Mouse (Mus musculus): Measurements from ENCODE around the gene Arhgef1.
A peak's percentile ranks its signal among the peaks of the same experiment; 100 is the strongest.

The Arhgef1 gene

DNA sequence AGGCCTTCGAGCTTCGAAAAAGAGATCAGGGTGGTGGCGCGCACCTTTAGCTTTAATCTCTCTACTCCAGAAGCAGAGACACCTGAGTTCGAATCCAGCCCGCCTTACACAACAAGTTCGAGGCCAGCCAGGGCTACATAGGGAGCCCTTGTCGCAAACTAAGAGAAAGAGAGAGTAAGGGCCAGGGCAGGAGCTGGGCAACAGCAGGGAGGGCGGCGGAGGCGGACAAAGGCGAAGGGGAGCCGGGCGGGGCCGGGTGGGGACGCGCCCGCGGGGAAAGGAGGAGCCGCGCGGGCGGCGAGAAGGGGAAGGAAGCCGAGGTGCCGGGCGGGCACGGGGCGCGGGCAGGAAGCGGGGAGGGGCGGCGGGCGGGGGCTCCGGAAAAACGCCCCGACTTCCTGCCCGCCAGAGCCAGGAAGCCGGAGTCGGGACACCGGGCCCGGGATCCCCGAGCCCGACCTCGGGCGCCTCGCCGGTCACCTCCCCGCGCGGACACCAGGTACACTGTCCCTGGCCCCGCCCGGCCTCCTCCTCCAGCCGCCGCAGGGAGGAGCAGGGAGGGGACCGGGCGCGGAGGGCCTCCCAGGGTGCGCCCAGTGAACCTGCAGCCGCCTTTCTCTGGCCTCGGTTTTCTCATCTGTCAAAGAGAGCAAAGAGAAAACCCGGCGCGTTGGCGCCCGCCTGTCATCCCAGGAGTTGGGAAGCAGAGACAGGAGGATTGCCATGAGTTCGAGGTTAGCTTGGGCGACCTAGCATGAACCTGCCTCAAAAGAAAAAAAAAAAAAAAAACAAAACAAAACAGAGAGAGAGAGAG is at the start of gene Arhgef1:
Gene Arhgef1 (plus strand): TSS at position 283 of the 814 bp plus-strand sequence.
- DNase-seq (ENCODE audit: low spot score), result peak; percentile 60

DNA sequence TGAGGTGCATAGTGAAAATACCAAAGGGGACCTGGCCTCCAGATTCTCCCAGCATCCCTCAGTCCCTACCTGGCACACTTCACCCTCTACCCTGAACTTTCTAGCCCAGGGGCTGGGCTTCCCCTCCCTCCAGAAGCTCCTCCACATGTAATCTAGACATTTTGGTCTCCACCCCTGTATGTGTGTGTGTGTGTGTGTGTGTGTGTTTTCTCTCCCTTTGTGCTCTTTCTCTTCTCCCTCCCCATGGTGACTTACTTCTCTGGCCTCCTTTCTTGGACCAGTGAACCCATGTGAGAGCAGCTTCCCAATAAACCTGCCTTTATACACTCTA is 49.5 kb upstream of the Arhgef1 start:
- no peak for DNase-seq (ENCODE audit: low spot score)

GRCm38 (mm10) chr7:24853695-24854094 is 49.0 kb upstream of the Arhgef1 start:
- no peak for DNase-seq (ENCODE audit: low spot score)

DNA sequence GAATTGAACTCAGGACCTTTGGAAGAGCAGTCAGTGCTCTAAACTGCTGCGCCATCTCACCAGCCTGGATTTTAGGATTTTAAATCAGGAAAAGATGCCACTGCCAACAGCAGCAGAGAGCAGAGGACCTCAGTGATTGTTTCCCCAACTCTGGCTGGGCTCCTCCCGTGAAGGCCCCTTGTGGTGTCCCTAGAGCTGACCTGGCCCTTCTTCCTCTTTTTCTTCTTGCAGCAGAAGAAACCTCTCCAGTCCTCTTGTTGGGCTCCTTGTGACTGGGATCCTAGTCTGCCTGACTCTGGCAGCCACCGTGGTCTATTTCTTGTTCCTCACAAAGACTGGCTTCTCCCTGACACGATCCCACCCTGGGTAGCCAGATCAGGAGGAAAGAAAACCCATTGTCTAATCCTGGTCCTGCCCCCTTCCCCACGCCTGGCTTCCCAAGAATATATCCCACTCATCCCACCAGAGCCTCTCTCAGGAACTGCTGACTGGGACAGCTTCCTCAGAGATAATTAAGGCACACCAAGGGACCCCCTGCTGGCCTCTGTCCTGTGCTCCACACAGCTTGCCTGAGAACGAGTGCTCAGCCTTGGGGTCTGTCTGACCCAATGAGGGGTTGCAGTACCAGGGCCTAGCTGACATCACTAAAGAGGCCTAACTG is 46.1 kb upstream of the Arhgef1 start:
- no peak for DNase-seq (ENCODE audit: low spot score)

DNA sequence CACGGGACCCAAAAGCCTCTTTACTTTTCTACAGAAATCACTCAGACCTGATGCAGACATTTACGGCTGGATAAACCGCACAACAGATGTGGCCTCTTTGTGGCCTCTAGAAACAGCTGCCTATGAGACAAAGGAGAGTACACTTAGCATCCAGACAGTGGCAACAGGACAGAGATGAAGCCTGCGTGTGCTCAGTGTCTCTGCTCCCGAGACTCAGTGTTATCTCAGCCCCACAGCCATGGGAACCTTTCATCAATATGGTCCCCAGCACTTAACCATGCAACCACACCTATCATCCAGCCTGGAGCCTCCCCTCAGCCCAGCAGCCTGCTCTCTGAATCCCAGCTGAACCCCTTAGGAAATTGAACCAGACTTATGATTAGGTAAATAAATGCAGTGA is 43.5 kb upstream of the Arhgef1 start:
- no peak for DNase-seq (ENCODE audit: low spot score)

DNA sequence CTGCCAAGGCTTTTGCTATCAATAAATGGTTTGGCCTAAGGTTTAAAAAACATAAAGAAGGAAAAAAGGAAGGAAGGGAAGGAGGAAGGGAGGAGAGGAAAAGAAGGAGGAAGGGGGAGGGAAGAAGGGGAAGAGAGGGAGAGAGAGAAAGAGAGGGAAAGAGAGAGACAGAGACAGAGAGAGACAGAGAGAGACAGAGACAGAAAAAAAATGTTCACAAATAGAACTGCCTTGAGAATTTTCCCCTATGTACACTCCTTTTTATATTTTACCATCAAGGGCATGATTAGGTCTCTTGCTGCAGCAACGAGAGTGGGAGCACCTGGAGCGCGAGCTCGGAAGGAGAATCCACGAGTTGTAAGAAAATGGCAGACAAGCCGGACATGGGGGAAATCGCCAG is 40.8 kb upstream of the Arhgef1 start, which contains the start of gene Gm9844:
Gene Gm9844 (plus strand): TSS at position 301 of the 400 bp plus-strand sequence.
- no peak for DNase-seq (ENCODE audit: low spot score)

DNA sequence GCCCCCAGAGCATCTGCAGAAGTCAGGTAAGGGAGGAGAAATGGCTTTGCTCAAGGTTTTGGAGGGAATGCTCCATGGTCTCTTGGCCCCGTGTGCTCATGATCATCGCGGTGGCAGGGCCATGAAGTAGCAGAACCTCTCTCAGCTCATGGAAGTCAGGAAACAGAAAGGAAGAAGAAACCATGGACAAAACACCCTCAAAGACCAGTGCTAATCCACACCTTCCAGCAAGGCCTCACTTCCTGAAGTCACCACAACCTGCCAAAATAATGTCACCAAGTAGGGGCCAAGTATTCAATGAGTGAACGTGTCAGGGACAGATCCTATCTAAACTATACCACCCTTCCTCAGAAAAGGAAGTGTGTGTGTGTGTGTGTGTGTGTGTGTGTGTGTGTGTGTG is 39.9 kb upstream of the Arhgef1 start:
- no peak for DNase-seq (ENCODE audit: low spot score)

DNA sequence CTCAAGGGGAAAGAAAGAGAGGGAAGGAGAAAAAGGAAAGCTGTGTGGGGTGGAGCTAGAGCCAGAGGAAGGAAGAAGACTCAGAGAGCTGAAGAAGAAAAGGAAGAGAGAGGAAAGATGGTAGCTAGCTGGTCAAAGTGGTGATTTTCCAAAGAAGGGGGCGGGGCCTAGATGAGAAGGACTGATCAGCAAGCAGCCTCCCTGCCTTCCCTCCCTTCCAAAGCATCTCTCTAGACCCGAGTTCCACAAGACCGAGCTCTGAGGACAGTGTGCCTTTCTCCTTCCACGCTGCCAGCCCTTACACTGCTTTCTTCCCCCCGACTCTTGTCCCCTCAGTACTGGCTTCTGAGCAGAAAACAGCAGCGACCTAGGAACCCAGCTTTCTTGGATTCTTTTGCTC is 38.6 kb upstream of the Arhgef1 start:
- DNase-seq (ENCODE audit: low spot score), result peak; percentile 50

- DNase-seq (ENCODE audit: low spot score), result no peak
These were observed 33.6 kb upstream of the Arhgef1 start for GRCm38 (mm10) chr7:24869080-24869479.

- no peak for DNase-seq (ENCODE audit: low spot score)
These were observed 33.1 kb upstream of the Arhgef1 start, which contains the start of the genes Lypd4 and Dmrtc2 for GRCm38 (mm10) chr7:24869532-24870165. Lypd4 (minus strand) TSS chr7:24869941. Dmrtc2 (plus strand) TSS chr7:24870057.

GRCm38 (mm10) chr7:24877588-24877987 is 25.1 kb upstream of the Arhgef1 start:
- DNase-seq (ENCODE audit: low spot score), result no peak

DNA sequence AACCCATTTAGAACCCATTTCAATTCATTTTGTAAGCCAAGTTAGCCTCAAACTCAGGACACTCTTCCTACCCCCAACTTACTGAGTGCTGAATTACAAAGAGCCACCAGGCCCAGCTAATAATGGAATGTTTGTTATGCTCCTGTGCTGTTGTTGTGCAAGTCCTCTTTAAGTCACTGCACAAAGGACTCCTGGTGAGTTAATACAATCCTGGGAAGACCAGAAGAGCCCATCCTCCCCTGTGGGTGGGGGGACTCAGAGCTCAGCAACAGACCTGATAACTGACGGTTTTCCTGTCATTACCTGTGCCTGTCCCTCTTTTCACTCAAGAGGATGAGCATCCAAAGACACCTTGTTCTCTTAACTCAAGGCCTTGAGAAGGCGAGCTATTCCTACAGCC is 23.1 kb upstream of the Arhgef1 start:
- no peak for DNase-seq (ENCODE audit: low spot score)

- DNase-seq (ENCODE audit: low spot score), result no peak
These were observed 20.1 kb upstream of the Arhgef1 start for GRCm38 (mm10) chr7:24882416-24883199.

- DNase-seq (ENCODE audit: low spot score), result peak; percentile 99
These were observed 18.6 kb upstream of the Arhgef1 start, which contains the start of gene Rps19 for GRCm38 (mm10) chr7:24883896-24884692. Rps19 (plus strand) TSS chr7:24884371.

DNA sequence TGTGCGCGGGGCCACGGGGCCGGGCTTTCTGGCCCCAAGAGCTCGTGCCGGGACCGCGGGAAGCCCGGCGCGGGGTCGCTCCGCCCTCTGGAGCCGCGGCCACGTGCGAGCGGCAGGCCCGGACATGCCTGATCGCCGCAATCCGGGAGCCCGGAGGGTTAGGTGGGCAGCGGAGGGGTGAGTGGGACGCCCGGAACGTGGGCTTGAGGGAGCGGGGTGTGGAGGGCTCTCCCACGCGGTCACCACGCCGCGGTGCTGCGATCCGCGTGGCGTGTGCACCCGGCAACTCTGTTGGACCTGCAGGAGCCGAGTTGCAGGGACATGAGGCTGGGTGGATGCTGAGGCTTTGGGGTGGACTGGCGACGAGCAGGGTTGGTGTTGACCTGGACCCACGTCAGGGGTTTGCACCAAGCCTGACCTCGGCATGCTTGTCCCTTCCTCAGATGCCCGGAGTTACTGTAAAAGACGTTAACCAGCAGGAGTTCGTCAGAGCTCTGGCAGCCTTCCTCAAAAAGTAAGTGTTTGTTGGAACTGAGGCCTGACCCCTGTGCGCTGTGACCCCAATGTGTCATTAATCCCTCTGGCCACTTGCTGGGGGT is 17.9 kb upstream of the Arhgef1 start:
- DNase-seq (ENCODE audit: low spot score), result no peak

DNA sequence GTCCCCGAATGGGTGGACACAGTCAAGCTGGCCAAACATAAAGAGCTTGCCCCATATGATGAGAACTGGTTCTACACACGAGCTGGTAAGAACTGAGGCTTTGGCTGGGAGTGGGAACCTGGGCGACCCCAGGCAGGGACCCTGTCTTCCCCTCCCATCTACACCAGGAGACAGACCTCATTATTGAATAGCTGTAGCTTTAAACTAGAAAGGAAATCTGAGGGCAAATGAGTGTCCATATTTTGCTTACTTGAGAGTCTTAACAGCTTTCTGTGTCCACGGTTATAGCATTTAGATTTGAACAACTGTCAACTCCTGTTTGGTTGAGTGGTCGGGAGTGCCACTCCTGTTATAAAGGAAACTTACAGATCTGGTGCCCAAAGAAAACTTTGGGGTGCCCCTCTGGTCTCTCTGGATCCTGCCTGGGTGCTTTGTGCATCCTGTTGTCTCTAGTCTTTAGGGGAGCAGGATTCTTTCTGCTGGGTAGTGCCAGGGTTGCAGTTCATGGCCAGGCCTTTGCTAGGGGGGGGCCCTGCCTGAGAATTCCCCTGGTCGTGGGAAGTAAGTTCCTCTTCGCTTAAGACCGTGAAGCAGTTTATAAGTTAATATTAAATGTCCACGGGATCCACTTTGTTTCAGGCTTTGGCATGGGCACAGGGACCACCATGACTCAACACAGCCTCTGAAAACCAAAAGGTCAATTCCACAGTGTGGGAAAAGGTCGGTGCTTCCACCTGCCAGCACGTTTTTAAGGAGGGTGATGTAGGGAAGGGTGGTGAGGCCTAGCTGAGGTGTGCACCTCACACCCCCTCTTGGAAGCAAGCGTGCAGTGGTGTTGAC is 17.0 kb upstream of the Arhgef1 start:
- DNase-seq (ENCODE audit: low spot score), result no peak

- peak; percentile 22 for DNase-seq (ENCODE audit: low spot score)
These were observed 16.4 kb upstream of the Arhgef1 start for GRCm38 (mm10) chr7:24886308-24886633.

- DNase-seq (ENCODE audit: low spot score), result no peak
These were observed 15.6 kb upstream of the Arhgef1 start for GRCm38 (mm10) chr7:24887096-24887495.

DNA sequence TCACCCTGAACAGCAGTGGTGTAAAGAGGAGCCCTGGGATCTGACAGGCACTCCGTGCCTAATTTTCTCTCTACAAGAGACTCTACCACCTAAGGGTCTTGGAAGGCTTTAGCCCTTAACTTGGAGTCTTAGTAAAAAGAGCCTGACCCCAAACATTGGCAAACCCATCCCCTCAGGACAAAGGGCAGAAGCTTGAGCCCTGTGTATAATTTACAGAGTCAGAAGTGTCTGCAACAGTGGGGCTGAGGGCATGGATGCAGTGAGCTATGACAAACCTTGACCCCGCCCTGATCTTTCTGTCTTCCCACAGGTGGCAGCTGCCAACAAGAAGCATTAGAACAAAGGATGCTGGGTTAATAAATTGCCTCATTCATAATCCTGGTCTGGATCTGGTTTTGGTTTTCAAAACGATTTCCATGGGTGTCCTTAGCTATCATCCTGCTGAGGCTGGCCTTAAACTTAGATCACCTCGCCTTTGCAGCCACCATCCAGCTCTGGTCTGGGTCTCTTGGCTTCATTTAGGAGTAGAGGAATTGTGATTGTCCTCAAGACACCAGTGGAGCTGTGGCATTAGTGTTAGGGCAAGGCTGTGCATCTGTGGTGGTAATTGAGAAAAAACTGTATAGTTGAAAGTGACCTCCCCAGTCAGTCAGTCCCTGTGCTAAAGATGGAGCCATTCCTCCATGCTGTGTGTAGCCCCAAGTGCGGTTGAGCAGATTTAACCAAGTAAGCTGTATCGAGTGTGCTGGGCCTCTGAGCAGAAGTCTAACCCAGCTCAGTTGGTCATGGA is 13.1 kb upstream of the Arhgef1 start:
- DNase-seq (ENCODE audit: low spot score), result peak; percentile 30

All from MN1 (cell line).